Mouse (Mus musculus) adrenal gland (tissue): ENCODE data around the gene Sept11.

Experiments used
- intact Hi-C: fragments of 180-260 bp; cut with DNase I; formaldehyde crosslinking; loops from one replicate; pipeline ENCODE4 v1.15.1; 2025

Gene Sept11

DNA sequence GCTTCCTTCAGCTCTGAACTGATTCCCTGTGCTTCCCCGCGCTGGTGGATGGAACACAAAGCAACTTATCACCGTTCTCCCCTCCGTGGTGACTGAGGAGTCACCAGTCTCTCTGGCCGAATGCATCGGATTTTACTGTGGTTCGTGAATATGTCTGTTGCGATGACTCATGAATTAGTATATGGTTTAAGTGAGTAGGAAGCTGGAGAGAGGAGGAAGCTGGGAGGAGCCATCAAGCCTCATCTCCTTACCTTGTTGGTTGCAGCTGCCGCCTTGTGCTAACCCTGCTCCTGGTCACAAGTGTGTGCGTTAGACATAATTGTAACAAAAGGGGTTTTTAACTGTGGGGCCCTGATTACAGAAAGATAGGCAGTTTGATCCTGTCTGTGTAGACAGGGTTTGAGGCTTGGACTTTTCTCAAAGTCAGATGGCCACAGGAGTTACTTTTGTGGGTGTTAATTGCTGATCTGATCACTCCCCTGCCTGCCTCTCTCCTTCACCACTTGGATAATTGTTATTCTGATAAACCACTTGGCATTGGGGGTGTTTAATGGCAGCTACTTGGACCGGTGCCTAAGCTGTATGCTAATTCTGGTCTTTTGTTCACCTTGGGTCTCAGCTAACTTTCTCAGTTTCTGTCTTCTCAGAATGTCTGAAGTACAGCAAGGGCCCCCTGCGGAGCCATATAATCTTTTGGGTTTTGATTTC lies 33.1 kb downstream of the Sept11 start:
- intact Hi-C loops: no loop called here

DNA sequence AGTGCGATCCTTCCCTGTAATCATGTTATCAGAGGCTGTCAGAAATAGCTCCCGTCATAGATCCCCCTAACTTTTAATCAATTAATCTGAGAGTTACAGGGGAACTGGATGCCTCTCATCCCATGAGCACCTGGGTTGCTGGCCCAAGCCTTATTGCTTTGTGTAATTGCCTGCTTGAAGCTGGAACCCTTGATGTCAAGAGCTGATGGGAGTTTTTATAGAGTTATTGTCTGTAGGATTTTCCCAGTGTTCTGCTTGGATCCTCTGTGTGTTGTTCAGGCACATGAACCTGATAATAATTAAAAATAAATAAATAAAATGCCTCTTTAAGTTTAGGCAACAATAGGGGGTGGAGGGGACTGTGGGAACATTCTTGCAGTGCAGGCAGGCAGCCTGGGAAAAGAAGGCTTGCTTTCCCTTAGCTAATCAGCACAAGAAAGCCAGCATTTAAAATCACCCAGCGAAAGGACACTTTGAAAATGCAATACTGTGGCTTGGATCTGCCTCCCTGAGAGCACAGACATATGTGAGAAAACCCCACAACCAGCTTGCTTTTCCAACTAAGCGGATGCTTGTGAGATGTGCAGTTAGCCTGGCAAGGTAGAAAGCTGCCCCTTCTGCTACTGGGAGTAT lies 33.8 kb downstream of the Sept11 start:
- intact Hi-C loops: no loop called here

DNA sequence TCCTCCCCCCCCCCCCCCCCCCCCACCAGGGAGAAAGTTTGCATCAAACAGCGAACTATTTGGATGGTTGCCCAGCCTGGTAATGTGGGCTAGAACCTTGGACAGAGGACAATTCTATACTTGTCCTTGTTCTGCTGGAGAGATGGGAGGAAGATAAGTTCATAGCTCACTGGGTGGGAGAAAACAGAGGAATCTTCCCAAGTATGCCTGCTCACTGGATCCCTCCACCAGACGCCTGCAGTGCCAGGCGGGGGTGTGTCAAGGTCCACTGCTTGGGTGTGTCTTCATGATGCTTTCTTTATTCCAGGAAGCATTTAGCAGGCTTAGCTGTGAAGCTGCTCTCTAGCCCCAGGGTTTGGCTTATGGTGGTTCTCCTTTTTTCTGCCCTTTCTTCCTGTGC lies 34.5 kb downstream of the Sept11 start:
- intact Hi-C loops: no loop called here

DNA sequence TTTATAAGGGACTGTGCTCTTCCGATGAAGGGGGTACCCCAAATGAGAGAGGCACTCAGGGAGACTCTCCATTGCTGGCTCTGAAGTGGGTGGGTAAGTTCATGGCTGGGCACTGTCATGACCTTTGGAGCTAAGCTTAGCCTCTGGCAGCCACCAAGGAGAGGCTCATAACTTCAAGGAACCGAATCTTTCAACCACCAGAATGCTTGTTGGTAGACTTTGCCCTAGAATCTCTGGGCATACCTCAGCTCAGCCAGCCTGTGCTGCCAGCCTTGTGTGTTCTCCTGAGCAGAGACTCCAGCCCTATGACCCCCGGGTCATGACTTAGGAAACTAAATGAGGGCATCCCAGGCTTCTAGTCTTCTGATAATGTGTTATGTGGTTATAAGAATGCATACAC lies 35.5 kb downstream of the Sept11 start:
- intact Hi-C loops: no loop called here

DNA sequence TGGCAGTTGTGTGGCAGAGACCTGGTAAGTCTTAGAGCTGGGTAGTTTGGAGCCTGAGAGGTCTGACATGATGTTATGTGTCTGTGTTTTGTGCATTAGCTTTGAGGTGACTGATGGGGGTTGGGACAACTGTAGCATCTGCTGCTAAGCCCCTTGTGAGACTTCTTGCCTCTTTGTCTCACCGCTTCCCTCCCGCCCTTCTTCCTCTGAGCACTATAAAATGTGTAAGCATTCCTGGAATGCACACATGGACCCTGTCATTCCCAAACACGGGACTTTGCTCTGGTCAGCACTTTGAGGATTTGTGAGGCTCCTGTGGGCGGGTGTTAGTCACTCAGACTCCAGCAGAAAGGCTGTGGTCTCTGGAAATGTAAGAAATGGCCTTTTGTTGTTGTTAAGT lies 36.7 kb downstream of the Sept11 start:
- intact Hi-C loops: no loop called here

DNA sequence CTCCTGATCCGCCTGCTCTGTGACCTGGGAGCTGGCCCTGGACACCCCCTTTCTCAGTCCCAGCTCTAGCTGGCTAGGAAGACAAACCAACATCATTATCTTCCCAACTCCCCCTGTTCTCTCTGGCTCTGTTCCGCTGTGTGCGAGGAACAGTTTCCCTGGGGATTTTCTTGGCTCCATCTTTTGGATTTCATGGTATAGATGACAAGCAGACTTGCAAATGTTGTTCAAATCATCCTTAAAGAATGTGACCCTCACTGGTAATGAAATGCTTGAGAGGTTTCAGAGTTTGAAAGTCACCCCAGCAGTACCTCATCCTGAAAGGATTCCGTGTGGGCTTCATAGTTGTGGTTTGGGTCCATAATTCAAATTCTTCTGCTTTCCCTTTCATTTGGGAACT lies 38.2 kb downstream of the Sept11 start:
- intact Hi-C loops: no loop called here

DNA sequence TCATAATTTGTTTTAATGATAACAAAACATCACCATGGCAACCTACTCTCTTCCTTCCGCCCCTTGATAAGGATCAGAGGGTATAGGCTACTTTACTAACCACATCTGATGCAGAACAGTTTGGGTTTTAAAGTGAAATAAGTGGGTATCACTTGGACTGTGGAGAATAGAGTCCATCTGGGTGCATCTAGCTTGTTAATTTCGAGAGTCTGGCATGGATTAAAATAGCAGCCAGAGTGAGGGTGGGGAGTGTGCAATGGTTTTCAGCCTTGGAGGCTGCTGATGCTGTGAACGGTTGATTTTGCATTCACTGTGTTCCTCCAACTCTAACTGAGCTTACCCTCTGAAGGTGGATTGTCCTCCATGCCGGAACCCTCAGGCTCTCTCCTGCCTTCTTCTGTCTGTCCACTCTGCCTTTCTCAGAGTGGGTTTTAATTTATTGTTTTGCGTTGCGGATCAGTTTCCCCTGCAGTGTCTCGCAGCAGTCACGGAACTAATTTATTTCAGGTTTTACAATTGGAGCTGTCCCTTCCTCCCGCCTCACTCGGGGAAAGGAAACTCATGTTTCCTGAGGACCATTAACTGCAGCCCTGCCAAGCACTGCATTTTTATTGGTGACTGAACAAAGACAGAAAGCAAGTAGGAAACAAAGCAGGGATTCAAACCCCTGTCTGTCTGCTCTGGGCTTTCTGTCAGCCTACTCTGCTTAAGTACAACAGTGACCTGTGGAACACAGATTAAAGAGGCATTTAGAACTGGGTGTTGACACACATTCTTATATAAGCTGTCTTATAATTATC lies 40.4 kb downstream of the Sept11 start:
- intact Hi-C loops: no loop called here

DNA sequence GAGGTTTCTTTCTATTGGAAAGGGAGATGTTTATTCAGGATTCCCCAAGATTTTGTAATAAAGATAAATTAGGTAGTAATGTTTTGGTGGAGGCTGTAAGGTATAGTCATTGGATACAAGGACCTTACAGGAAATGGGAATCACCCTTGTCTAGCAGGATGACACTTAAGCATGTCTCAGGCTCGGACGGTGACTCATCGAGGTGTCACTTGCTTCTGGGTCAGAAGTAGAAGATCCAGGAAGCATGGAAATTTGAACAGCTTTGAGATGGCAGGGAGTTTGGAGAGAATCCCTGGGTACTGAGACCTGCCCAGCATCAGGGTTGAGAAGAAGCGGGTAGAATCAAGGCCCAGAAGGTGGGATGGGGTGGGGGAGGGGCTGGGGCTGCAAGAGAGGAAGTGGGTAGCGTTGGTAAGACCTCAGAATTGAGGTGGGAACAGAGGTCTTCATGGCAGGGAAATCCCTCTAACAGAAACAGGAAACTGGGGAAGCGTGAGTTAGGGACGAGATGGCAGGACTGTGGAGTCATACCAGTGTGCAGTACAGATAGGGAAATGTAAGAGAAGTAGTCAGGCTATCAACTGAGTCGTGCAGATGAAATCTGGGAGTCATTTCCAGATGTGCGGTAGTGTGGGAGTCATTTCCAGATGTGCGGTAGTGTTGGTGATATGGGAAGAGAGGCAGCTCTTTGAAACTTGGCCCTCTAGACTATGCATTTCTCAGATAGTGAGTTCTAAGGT lies 42.3 kb downstream of the Sept11 start:
- intact Hi-C loops: no loop called here

DNA sequence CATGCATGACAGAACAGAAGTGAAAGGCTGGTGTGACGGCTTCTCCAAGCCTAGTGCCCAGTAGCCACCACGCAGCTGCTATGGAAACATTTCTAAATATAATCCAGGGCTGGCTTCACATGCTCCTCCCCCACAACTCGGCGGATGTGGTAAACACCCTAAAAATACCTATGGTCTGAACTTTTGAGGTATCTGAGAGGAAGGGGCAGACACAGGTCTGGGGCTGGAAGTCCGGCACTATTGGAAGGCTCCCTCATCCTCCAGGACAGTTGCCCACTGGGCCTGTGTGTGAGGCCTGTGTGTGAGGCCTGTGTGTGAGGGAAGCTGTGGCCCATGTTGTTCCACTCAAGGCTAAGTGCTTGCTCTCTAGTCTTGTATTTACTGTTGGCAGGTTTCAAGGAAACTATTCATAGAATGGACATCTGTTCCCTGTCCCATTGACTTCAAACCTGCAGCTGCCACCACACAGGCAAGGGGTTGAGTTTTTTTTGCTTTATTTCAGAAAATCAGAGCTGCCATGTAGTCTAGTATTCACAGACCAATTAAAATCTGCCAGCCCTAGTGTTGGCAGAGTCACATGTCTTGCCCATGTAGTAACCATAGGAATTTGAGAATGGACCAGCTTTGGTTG lies 43.8 kb downstream of the Sept11 start:
- intact Hi-C loops: no loop called here

DNA sequence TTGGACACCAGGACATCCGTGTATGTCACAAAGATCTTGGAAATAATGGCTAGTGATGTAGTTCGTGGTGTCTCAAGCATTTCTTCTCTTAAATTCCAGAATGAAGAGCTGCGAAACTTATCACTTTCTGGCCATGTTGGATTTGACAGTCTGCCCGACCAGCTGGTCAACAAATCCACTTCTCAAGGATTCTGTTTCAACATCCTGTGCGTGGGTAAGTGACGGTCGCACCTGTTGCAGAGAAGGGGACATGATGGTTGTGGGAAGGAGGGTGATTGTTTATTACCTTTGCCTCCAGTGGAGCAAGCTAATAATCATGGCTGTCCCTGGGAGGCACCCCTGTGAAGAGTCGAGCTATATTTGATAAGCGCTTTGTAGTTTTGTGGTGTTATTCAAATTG lies 46.1 kb downstream of the Sept11 start:
- intact Hi-C loops: no loop called here

DNA sequence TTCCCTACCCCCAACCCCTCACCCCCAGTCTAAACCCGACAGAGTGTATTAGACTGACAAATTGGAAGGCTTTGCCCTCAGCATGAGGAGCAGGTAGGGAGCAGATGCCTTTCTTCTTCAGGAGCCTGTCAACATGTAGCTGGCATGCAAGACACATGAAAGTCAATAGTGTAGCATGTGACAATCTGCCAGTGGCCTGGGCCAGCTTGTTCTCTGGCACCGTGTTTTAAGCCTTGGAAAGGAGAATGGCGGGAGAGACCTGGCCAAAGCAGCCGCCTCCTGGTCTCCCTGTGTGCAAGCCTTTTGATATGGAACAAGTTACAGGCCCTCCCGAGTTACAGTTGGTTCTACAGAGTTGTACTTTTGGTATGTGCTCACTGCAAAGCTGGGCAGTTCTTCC lies 47.5 kb downstream of the Sept11 start:
- intact Hi-C loops: no loop called here

DNA sequence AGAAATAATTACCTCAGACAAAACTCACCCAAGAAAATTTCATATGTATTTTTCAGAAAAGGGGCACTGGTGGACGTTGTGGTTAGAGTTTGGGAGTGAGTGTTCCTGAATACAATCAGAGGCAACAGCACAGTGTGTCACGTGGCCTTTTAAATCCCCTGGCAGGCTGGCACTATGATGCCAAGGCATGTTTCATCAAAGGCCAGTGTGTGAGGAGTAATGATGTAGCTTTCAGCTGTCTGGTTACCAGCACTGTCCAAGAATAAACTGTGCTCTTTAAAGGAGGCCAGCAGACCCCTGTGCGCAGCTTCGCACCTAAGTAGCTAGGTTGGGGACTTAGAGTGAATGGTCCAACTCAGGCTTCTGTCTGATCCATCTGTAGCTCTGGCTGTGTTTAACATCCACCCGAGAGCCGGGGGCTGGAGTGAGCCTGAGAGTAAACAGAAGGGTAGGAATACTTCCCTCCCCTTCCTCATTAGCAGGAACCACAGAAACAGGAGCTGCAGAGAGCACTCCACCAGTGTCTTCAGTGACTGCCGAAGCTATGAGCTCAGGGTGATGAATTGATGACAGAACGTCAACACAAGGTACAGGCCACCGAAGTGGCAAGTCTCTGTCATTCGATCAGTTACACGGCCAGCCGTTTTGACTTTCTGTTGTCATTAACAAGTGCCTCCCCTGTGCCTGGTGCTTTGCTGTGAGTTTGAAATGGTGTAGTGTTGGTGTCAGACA lies 50.3 kb downstream of the Sept11 start:
- intact Hi-C loops: no loop called here

DNA sequence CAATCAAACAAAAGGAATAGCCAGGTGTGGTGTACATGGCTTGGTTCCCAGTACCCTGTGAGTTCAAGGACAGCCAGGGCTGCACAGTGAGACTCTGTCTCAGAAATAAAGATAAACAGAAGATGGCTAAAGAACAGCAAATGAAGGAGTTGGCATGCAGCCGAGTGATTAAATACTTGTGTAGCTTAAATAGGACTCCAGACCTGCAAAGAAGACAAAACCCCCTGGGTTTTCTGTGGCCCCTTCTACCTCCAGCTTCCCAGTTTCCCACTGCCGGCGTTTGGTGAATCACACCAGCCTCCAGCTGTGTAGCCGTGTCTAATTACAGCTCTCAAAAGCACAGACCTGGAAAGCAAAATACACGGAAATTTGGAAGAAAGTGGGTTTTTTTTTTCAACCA lies 51.6 kb downstream of the Sept11 start:
- intact Hi-C loops: no loop called here

DNA sequence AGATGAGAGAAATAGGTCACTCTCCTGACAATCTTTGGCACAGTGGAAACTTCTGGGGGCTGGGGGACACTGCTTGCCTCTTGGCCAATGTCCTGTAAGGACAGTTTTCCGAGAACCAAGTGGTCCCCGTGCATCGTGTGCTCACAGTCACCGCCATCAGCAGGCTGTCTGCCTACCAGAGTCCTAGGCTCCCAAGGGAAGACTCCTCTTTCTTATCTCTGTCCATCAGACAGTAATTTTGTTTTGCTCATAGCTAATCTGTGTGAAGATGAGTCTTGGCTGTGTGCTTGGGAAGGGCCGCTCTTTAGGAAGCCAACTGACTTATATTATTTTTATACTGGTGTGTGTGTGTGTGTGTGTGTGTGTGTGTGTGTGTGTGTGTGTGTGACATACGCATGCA lies 52.3 kb downstream of the Sept11 start:
- intact Hi-C loops: no loop called here

DNA sequence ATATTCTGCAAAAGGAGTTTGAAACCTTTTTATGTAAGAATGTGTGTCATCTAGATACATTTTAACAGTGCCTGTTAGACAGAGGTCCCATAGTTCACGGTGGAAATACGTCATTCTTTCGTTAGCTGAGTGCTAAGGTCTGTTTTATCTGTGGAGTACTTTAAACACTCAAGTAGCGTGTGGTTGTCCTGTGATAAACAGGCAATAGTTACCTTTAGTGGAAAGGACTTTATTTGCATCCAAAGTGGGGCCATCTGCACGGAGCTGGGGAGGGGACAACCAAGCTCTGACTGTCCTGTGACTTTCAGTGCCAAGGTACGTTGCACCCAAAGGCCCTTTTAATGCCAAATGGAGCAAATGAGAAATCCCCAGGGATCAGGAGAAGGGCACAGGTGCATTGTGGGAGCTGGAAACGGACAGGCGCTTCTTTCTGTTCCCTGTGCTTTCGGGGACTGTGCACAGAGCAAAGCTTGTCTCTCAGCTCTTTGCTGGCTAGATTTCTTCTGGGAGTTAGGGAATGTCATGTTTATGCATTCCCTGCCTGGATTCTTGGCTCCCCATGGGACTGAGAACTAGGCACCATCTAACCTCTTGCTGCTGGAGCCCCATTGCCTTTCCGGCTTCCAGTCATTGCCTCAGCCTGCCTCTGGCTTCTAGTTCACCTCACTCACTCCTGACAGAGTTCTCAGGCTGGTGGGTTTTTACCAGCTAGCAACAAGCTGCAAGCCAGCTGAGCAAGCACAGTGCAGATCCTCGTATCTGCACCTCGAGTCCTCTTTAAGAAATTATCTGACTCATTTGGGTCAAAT lies 56.9 kb downstream of the Sept11 start:
- intact Hi-C loops: no loop called here

DNA sequence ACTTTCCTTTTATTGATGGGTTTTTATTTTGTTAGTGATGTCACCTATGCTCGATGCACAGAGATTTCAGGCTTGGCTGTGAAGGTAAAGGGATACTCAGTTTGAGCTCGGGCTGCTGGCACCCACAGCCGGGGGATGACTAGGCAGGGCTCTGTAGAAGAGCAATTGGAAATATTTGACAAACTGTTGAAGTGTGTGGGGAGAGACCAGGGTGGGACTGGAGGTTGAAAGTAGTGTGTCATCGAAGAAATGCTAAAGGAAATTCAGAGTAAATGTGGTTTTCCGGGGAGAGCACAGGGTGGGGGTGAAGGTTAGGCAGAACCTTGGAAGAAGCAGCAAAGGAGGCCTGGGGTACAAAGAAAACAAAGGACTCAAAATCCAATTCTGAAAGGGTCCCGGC lies 58.7 kb downstream of the Sept11 start:
- intact Hi-C loops: no loop called here

DNA sequence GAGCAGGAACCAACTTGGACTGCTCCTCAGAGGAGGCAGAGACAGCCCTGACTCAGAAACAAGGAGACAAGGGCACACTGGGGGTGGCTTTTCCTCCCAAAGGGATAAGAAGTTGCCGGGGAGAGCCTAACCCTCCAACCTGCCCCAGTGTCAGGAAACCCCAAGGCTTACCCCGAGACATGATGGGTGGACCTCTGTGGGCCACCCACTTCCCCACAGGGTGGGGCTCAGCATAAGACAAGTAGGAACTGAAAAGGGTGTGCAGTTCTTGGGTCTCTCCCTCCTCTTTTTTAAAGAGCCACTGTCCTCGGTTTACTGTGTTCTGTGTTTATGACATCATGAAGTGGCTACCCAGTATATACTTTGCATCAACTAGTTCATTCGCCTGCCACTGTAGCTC lies 59.2 kb downstream of the Sept11 start:
- intact Hi-C loops: no loop called here

DNA sequence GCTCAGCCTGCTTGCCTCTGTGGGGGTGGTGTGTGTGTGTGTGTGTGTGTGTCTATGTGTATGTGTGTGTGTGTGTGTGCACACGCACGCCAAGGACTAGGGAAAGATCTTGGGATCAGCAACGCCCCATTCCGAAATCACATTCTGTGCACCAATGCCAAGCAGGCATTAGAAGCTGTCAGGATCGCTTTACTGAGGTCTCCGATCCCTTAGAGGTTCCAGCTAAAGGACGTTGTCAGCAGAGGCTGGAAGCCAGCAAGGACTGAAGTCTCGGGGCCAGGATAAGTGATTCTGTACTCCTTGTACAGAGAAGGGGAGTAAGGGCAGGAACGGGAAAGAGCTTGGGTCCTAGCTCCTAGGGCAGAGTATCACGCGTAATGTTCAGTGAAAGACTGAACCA lies 61.2 kb downstream of the Sept11 start:
- intact Hi-C loops: no loop called here

DNA sequence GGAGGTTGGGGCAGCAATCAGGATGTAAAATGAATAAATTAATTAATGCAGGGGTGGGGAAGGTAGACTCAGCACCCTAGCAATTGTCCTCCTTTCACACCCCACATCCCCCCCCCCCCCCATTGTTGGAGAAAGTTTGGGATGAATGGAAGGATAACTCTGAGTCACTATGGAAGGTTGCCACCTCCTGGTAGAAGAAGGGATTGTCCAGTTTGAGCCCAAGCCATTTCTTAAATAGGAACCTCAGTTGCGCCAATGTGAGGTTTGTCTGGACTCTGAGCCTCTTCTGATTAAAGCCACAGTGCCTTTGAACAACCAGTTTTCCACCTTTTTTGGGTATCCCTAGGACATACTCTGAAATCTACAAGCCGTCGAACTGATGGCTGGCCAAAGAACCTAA lies 70.3 kb downstream of the Sept11 start:
- intact Hi-C loops: loop anchor here (2.0 to 10.0 kb wide), 3 partner anchors 71 to 429 kb away; partner anchors contain the start of gene Sept11
